Mouse (Mus musculus) monocyte, adult 5-6 weeks (primary cell): ENCODE measurements around the gene Tmem132d. TPM values are rescaled to one million over a fixed set of nuclear protein-coding genes. Genes with fewer than 3 reads are reported as not detected.
"Not testable (repeated sequence)": the region's sequence is repeated elsewhere in the genome, so short reads cannot be mapped to it uniquely, and the experiment has no call there.

ENCODE experiments used
- ATAC-seq: fragments of 153-309, 156-312 bp; replicated peaks from 2 replicates; pipeline ENCODE4 v1.8.0; 2017; ENCODE audit warnings: mild to moderate bottlenecking; ENCODE audit not compliant: low TSS enrichment, insufficient number of reproducible peaks, severe bottlenecking, poor library complexity, low FRiP score
- total RNA-seq: library from RNA; stranded (forward); fragments of 200-1000, 200-491, 200-594 nt; gene quantifications from 3 replicates; pipeline ENCODE4 v1.2.3, GENCODE M21; 2017

The Tmem132d gene
- total RNA-seq, 1 experiment from 2014 or later: not detected

GRCm38 (mm10) chr5:127990826-127991225 lies 442.1 kb downstream of the Tmem132d start:
- no peak for ATAC-seq

- not testable (repeated sequence) for ATAC-seq
Observed at GRCm38 (mm10) chr5:127980003-127980358, 452.9 kb downstream of the Tmem132d start.

- ATAC-seq: no peak
Observed at GRCm38 (mm10) chr5:127979329-127980002, 453.4 kb downstream of the Tmem132d start.

GRCm38 (mm10) chr5:127976661-127977060 lies 456.2 kb downstream of the Tmem132d start:
- no peak for ATAC-seq

- ATAC-seq: no peak
Observed at GRCm38 (mm10) chr5:127965700-127966099, 467.2 kb downstream of the Tmem132d start.

GRCm38 (mm10) chr5:127962656-127963055 lies 470.2 kb downstream of the Tmem132d start:
- no peak for ATAC-seq

GRCm38 (mm10) chr5:127956511-127957097 lies 476.3 kb downstream of the Tmem132d start:
- no peak for ATAC-seq

- no peak for ATAC-seq
Observed at GRCm38 (mm10) chr5:127954231-127954790, 478.6 kb downstream of the Tmem132d start.

GRCm38 (mm10) chr5:127952800-127953199 lies 480.1 kb downstream of the Tmem132d start:
- ATAC-seq: no peak

GRCm38 (mm10) chr5:127950574-127950973 lies 482.3 kb downstream of the Tmem132d start:
- ATAC-seq: no peak

- ATAC-seq: no peak
Observed at GRCm38 (mm10) chr5:127947275-127947674, 485.6 kb downstream of the Tmem132d start.

GRCm38 (mm10) chr5:127942171-127942570 lies 490.7 kb downstream of the Tmem132d start:
- not testable (repeated sequence) for ATAC-seq

- ATAC-seq: no peak
Observed at GRCm38 (mm10) chr5:127937914-127938313, 495.0 kb downstream of the Tmem132d start.

- ATAC-seq: no peak
Observed at GRCm38 (mm10) chr5:127929687-127930086, 503.2 kb downstream of the Tmem132d start.

GRCm38 (mm10) chr5:127926686-127927085 lies 506.2 kb downstream of the Tmem132d start:
- ATAC-seq: no peak

GRCm38 (mm10) chr5:127924106-127924505 lies 508.8 kb downstream of the Tmem132d start:
- ATAC-seq: no peak

- ATAC-seq: no peak
Observed at GRCm38 (mm10) chr5:127919171-127919570, 513.7 kb downstream of the Tmem132d start.

GRCm38 (mm10) chr5:127918376-127918775 lies 514.5 kb downstream of the Tmem132d start:
- no peak for ATAC-seq

- ATAC-seq: no peak
Observed at GRCm38 (mm10) chr5:127914157-127914556, 518.7 kb downstream of the Tmem132d start.

GRCm38 (mm10) chr5:127911603-127912002 lies 521.3 kb downstream of the Tmem132d start:
- ATAC-seq: no peak
